Mouse (Mus musculus): Measurements from ENCODE around the gene Zbtb43.

The Zbtb43 gene

GRCm38 (mm10) chr2:33430081-33430770 is 38.1 kb downstream of the Zbtb43 start:
- no peak for DNase-seq (ENCODE audit: low spot score in 2 of 2)

GRCm38 (mm10) chr2:33429339-33429738 is 39.0 kb downstream of the Zbtb43 start:
- DNase-seq (ENCODE audit: low spot score in 2 of 2): no peak

- no peak for DNase-seq (ENCODE audit: low spot score in 2 of 2)
These were observed 41.5 kb downstream of the Zbtb43 start for GRCm38 (mm10) chr2:33426640-33427398.

- no peak for DNase-seq (ENCODE audit: low spot score in 2 of 2)
These were observed 50.9 kb downstream of the Zbtb43 start for GRCm38 (mm10) chr2:33417454-33417853.

- DNase-seq (ENCODE audit: low spot score in 2 of 2): no peak
These were observed 54.3 kb downstream of the Zbtb43 start for GRCm38 (mm10) chr2:33414019-33414418.

- no peak for DNase-seq (ENCODE audit: low spot score in 2 of 2)
These were observed 56.2 kb downstream of the Zbtb43 start for GRCm38 (mm10) chr2:33412111-33412510.

GRCm38 (mm10) chr2:33403511-33404003 is 64.8 kb downstream of the Zbtb43 start:
- no peak for DNase-seq (ENCODE audit: low spot score in 2 of 2)

GRCm38 (mm10) chr2:33402638-33403037 is 65.7 kb downstream of the Zbtb43 start:
- no peak for DNase-seq (ENCODE audit: low spot score in 2 of 2)

- DNase-seq (ENCODE audit: low spot score in 2 of 2): peak; percentile 56 to 58
These were observed 66.1 kb downstream of the Zbtb43 start for GRCm38 (mm10) chr2:33402236-33402635.

GRCm38 (mm10) chr2:33401217-33401616 is 67.1 kb downstream of the Zbtb43 start:
- no peak for DNase-seq (ENCODE audit: low spot score in 2 of 2)

GRCm38 (mm10) chr2:33400541-33400940 is 67.8 kb downstream of the Zbtb43 start:
- DNase-seq (ENCODE audit: low spot score in 2 of 2): no peak
